Mouse (Mus musculus): ENCODE measurements at regions not wholly inside any gene's neighbourhood (a gene's known extent, or its start where the extent isn't known, plus 50 kb on each side); places are given as distances from the start of the nearest gene placed in this dataset.

- no peak for TF ChIP-seq CTCF (conservative IDR thresholded peaks at IDR 0.05; ENCODE audit: low read length)
- TF ChIP-seq NANOG (IDR thresholded peaks at IDR 0.05; ENCODE audit: borderline replicate concordance, low read length), result no peak
- TF ChIP-seq POU5F1 (IDR thresholded peaks at IDR 0.05; ENCODE audit: borderline replicate concordance, low read length), result no peak
These were observed 240.9 kb upstream of the Xylt1 start for GRCm38 (mm10) chr7:117139971-117140247.

All from E14TG2a.4 (cell line).